Mouse (Mus musculus) cerebellum, postnatal 10 days (tissue): ENCODE results near the gene Eya3.
"Not testable (repeated sequence)": the region's sequence is repeated elsewhere in the genome, so short reads cannot be mapped to it uniquely, and the experiment has no call there.

Experiments
- DNase-seq, 2 experiments: peaks; one replicate each; pipeline ENCODE4 v3.0.0; 2021; ENCODE audit warnings: mixed read lengths in 2 of 2

The Eya3 gene

GRCm38 (mm10) chr4:132743992-132744911 lies 105.5 kb downstream of the Eya3 start:
- peak in 1 of 2 experiments; percentile 21 for DNase-seq

- DNase-seq, result no peak
Observed at GRCm38 (mm10) chr4:132746911-132747517, 108.2 kb downstream of the Eya3 start.

GRCm38 (mm10) chr4:132747664-132748259 lies 109.0 kb downstream of the Eya3 start:
- DNase-seq, result no peak

GRCm38 (mm10) chr4:132748778-132749177 lies 110.0 kb downstream of the Eya3 start:
- DNase-seq, result no peak

GRCm38 (mm10) chr4:132749258-132749982 lies 110.6 kb downstream of the Eya3 start:
- no peak for DNase-seq

GRCm38 (mm10) chr4:132752992-132753391 lies 114.2 kb downstream of the Eya3 start:
- no peak for DNase-seq

- DNase-seq, result peak; percentile 74 to 81
Observed at GRCm38 (mm10) chr4:132756974-132757373, 118.2 kb downstream of the Eya3 start, which contains the start of gene Smpdl3b. Gene Smpdl3b (minus strand): TSS chr4:132757252.

- DNase-seq, result no peak
Observed at GRCm38 (mm10) chr4:132757633-132758351, 119.0 kb downstream of the Eya3 start.

GRCm38 (mm10) chr4:132760296-132760695 lies 121.5 kb downstream of the Eya3 start:
- no peak for DNase-seq

GRCm38 (mm10) chr4:132762602-132763001 lies 123.8 kb downstream of the Eya3 start:
- no peak for DNase-seq

GRCm38 (mm10) chr4:132763125-132763524 lies 124.3 kb downstream of the Eya3 start:
- not testable (repeated sequence) for DNase-seq

- peak; percentile 99 for DNase-seq
Observed at GRCm38 (mm10) chr4:132767914-132768876, 129.4 kb downstream of the Eya3 start, which contains the start of gene Rpa2. Gene Rpa2 (plus strand): TSS chr4:132768332.

GRCm38 (mm10) chr4:132771776-132772175 lies 133.0 kb downstream of the Eya3 start:
- no peak for DNase-seq
